Mouse (Mus musculus) cerebellum, postnatal 14 days (tissue): ENCODE measurements at regions not wholly inside any gene's neighbourhood (a gene's known extent, or its start where the extent isn't known, plus 50 kb on each side); places are given as distances from the start of the nearest gene placed in this dataset.

Experiments used
- DNase-seq, 2 experiments: peaks; one replicate each; pipeline ENCODE4 v3.0.0; 2021; ENCODE audit warnings: mixed read lengths in 2 of 2

DNA sequence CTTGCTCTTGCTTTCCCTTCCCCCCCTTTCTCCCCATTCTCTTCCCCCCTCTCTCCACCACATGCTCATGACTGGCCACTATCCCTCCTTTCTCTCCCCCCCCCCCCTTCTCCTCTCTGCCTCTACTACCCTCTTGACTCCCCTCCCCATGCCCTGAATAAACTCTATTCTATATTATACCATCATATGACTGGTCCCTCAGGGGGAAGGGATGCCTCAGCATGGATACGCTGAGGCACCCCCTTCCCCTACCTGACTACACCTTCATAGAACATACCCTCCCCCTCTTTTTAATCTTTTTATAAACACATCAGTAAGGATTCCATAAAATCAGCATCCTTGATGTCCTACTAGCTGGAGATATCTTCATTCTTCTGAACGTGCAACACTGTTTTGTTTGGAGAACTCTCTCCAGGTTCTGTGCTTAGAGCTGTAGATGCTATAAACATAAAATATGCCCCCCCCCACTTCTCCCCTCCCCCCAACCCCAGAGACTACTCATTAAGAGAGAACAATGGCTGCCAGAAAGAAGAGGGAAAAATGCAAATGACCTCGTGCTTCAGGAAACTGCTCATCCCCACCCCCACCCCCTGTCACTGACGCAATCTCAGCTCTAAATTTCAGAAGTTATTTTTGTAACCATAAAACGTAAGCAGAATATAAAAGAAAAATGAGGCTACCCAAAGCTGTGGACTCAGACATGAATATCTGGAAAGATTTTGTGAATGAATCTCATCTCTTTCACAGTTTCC is 102.3 kb downstream of the Pja2 start:
- no peak for DNase-seq

DNA sequence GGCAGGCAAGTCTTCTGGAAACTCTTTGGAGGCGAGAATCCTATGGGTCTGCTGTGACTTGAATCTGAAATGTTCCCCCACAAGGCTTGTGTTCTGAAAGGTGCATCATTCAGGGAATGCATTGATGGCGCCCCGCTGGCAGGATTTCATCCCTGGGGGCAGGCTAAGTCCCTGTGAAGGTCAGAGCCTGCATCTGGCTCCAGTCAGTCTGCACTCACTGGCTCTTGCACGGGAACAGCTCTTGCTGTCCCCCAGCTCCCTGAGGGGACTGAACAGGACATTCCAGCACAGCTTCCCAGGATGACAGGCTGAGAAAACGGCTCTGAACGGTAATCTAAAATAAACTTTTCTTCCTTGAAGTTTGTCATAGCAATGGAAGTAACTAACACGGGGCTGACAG is 117.1 kb downstream of the Pja2 start:
- no peak for DNase-seq

DNA sequence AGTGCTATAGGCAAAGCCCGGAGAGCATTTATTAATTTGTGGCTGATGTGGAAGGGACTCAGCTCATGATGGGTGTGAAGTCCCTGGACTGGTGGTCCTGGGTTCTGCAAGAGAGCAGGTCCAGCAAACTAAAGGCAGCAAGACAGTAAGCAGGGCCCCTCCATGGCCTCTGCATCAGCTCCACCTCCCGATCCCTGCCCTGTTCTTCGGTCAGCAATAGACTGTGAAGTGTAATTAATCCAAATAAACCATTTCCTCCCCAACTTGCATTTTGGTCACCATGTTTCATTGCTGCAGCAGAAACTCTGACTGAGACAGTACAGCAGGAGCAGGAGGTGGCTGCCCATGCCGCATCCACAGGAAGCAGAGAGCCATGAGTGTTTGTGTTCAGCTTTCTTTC is 118.5 kb downstream of the Pja2 start:
- DNase-seq = no peak

DNA sequence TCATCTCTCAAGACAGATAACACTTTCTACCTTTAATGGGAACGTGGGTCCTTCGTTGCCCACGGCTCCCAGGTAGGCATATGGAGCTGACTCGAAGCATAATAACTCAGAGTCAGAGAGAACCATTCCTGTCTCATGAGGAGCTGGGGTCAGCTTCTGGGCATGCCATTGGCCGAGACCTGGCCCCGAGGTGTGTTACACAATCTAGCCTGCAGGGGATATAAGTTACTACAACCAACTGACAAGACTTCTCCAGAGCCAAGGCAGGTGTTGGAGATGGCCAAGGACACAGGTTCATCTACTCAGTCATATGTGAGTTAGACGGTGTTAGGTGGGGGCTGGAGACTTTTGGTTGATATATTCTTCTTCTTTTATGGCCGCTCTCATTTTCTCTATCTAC is 120.4 kb downstream of the Pja2 start:
- no peak for DNase-seq

DNA sequence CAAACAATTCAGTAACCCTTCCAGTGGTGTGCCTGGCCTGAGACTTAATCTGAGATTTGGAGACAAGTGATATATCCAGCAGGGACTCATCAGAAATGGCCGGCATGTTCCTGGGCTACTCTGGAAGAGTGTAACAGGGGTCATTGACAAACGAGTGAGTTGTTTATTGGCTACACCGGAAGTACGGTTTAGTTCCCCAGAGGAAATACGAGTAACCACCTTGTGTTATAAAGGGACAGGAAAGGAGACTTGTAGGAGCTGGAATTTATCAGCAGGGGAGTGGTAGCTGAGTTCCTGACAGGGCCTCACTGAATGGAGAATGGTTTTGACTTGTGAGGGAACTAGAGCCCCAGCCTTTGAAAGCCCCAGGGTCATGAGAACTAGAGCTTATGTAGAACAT is 121.3 kb downstream of the Pja2 start:
- no peak for DNase-seq

DNA sequence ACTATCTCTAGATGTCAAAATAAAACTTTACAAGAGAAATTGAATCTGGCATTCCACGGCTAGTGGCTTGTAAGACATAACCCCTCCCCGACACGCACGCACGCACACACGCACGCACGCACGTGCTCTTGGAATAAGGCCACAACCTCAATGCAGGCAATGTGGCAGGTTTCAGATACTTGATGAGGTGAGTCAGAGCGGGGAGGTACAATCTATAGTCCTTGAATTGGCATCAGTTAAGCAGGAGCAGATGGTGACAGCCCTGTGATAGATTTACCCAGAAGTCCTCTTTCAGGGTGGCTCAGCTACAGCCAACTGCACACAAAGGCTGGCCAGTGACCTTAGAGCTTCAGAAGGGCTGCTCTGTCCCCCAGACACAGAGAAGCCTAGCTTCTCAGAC is 122.1 kb downstream of the Pja2 start:
- peak; percentile 50 to 76 for DNase-seq

DNA sequence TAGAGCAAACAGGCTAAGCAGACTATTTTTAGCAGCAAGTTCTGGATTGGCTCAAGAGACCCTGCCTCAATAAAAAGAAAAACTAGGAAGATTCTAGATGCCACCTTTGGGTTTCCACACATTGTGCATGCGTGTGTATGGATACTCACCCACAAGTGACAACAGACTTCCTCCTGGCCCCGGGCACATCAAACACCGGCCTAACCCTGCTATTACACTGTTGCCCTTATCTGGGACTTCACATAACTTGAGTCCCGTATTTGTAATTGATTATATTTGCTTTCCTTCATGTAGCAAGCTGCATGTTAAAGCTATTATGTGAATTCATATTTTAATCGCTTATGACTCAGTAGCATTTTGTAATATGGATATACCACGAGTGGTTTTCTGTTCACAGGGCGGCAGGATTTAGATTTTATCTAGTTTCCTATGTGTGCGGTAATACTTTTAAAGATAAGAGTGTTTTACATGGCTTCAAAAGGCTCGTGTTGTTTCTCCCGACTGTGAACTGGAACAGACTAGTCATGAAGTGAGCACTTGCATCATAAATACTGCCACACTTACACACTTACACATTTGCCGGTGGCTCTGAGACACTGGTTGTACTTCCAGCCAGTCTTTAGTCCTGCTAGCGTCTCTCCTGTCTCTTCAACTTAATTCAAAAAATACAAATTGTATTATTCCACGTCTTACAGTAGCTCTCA is 123.4 kb downstream of the Pja2 start:
- no peak for DNase-seq

DNA sequence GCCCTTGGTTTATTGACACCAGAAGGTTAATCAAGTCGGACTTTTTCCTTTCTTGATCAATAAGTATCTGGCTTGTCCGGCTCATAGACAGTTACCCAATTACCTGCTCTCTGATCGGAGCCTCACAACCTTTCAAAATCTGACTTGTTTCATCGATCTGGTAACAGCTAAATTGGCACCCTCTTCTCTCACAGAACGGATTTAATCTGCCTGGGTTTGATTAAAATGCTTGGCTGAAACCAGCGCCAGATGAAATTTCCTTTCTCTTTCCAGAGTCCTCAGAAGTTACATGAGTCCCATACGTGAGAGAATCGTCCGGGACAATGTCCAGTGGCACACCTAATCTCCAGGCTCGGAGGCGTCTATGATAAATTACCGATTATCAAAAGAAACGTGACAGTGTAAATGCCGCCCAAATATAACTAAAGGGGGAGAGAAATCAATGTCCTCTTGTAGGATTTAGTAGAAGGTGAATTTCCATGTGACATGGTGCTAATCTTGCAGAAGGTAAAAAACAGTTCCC is 125.5 kb downstream of the Pja2 start:
- no peak for DNase-seq

DNA sequence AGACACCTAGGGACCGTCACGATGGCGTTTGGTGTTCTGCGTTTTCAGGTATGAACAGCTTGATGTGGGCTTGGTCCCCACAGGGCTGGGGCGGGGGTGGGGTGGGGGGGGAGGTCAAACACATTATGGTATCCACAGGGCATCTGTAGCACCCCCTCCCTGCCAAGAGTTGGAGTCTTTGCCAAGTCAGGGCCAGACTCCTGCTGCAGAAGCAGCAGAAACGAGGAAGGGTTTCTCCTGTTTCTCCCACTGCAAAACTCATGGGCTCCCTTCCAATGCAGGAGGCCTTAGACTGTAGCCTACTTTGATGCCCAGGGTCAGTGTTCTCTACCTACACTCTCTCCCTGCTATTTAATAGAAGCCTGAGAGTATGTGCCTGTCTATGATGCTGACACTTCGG is 128.1 kb downstream of the Pja2 start:
- DNase-seq = no peak

DNA sequence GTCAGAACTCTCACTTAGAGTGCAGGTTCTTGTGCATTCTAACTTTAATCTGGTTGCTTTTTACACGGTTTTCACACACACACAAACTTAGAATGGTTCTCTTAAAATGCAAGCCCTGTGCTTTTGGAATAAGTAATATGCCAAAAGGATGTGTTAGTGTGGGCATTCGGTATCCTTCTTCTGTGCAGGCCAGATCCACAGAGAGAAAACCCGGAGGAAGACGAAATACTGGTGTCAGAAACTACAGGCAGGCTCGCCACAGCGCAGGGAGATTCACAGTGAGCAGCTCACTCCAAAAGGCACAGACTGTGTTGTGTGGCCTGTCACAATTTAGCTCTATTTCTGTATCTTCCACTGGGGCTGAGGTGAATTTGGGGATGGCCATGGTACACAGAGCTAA is 129.5 kb downstream of the Pja2 start:
- DNase-seq = no peak

DNA sequence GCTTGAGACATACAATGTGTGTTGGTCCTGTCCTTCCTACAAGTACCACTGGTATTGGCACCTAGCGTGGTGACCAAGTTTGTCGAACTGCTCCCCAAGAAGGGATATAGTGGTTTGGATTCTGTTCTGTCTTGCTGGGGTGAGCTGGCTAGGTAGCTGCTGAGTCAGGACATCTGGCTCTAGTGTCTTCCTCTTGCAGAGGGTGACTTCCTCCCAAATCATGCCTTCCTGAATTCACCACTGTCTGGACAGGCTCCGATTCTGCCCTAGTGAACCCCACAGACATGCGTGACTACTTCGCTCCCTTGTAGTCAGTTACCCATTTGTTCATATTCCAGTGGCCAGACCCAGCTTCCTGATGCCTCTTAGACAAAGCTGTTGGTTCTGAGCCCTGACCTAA is 130.1 kb downstream of the Pja2 start:
- DNase-seq = no peak

DNA sequence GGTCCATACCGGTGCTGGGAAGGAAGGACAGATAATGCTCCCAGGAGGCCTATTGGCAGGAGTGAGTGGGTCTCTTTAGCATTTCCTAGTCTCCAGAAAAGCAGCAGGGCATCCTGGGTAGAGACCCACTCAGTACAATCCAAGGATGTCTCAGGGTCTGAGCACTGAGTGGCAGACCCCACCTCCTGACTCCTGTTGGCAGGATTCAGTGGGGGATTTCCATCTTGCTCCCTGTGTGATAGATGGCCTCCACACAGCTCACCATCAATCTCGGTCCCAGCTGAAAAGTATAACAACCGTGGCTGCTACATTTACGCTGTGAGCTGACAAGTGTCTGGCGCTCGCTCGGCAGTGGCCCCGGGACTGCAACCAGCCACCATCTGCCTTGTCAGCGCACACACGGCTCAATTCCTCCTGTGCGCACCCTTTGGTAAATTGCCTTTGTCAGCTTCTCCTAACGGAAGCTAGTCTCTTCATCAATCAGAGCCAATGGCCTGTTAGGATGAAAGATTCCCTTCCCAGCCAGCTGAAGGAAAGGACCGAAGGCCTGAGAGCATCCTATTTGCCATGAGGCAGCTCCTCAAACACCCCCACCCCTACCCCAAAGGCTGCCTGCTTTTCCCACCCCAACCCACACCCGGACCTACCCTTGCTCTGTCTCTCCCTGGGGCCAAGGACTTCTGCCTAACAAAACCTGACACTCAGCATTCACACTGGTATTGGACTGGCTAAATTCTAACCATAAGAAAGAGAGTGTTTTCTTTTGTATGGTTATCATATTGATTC is 131.4 kb downstream of the Pja2 start:
- DNase-seq = peak; percentile 49 to 65

DNA sequence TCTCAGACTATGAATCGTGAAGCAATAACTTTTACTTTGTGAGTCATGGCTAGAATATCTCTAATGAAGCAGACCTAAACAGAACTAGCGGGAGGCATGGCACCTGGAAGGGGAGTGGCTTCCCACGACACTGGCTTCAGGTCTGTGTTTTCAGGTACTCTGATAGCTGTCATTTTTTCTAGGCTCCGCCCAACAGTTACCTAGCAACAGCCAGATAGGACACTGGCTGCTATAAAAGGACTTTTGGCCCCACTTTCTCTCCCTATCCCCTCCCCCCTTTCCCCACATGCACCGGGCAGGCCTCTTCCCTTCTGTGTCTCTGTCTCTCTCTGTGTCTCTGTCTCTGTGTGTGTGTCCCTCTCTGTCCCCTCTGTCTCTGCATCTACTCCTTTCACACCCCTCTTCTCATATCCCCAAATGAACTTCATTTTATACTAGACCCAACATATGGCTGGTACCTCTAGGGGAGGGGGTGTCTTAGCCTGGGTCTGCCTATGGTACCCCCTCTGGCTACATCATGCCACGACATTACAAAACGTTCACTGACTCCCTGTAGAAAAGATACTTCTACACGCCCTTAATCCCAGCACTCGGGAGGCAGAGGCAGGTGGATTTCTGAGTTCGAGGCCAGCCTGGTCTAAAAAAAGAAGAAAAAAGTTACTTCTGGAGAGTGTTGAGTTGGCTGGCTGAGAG is 132.3 kb downstream of the Pja2 start:
- no peak for DNase-seq

DNA sequence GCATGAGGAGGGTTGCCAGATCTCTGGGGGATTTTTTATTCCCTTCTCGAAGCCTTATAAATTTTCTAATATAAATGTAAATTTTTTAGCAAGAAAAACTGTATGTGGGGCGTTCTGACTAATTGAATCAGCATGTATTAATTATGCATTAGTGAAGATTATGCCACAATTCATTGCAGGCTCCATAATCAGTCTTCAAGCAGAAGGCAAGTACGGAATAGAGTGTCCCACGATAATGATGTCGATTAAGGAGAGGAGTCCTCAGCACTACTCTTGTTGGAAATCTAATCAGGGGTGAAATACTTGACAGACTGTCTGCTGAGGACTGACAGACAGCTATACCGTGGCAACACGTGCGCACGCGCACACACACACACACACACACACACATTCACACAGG is 135.3 kb downstream of the Pja2 start:
- no peak for DNase-seq

DNA sequence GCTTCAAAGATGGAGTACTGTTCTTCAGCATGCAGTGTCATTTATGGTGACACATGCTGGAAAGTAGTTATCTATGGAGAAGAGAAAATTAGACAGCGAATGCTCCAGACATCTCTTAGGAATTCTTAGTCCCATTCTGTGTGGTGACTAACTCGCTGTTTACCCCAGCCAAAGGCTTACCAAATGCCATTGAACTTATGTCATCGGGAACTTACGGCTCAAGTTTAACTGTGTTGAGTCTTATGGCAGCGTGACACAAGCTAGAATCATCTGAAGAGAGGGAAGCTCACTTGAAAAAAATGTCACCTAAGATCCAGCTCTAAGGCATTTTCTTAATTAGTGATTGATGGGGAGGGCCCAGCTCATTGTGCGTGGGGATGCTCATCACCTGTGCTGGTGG is 138.7 kb downstream of the Pja2 start:
- DNase-seq = no peak
